Mouse (Mus musculus) CH12.LX (cell line): Measurements from ENCODE around the gene Otx2. TPM values are rescaled to one million over a fixed set of nuclear protein-coding genes. Genes with fewer than 3 reads are reported as not detected.

ENCODE experiments used
- DNase-seq: peaks from one replicate; pipeline ENCODE4 v3.0.0-alpha.2; 2013; ENCODE audit errors: extremely low read depth
- H3K27ac ChIP-seq: 2 replicates; pipeline ENCODE4 v1.5.1; 2012; ENCODE audit warnings: low read depth, mild to moderate bottlenecking, control low read depth, moderate library complexity; ENCODE audit not compliant: insufficient read depth
- H3K27me3 ChIP-seq: replicated peaks from 2 replicates; pipeline ENCODE3; 2012; ENCODE audit warnings: inconsistent platforms
- H3K36me3 ChIP-seq, 2 experiments: replicated peaks in 1 of 2; 2 replicates each; pipeline versions ENCODE3 to v1.6.1; 2012; ENCODE audit warnings: inconsistent platforms in 1 of 2, low read length in 1 of 2, mild to moderate bottlenecking in 1 of 2, mixed read lengths in 1 of 2, moderate library complexity in 1 of 2; ENCODE audit not compliant: control insufficient read depth in 1 of 2, insufficient read depth in 1 of 2
- H3K4me1 ChIP-seq, 2 experiments: 2 replicates each; pipeline ENCODE4 v1.6.1; 2012; ENCODE audit warnings: inconsistent platforms in 1 of 2, moderate library complexity in 1 of 2; ENCODE audit not compliant: insufficient read depth in 2 of 2, control insufficient read depth in 1 of 2
- H3K4me2 ChIP-seq: 2 replicates; pipeline ENCODE4 v1.6.1; 2012; ENCODE audit warnings: low read depth, mild to moderate bottlenecking, control low read depth; ENCODE audit not compliant: poor library complexity, insufficient read depth, severe bottlenecking
- H3K4me3 ChIP-seq, 3 experiments: fragments of 150-350 bp in 1 of 3; sonication (generic) in 1 of 3; replicated peaks in 1 of 3; 2 replicates each; pipeline versions ENCODE3 to v1.5.1; 2011 to 2012; ENCODE audit warnings: low read depth in 2 of 3, low read length in 2 of 3, mild to moderate bottlenecking in 2 of 3, moderate library complexity in 2 of 3, control low read depth in 1 of 3, improper control_type of control experiment in 1 of 3, inconsistent platforms in 1 of 3, mixed read lengths in 1 of 3; ENCODE audit not compliant: poor library complexity in 1 of 3
- H3K79me2 ChIP-seq: replicated peaks from 2 replicates; pipeline ENCODE4 v1.6.1; 2012; ENCODE audit warnings: mild to moderate bottlenecking, moderate library complexity; ENCODE audit not compliant: control insufficient read depth, poor library complexity, insufficient read depth, severe bottlenecking; ENCODE audit errors: extremely low read depth
- H3K9ac ChIP-seq: 2 replicates; pipeline ENCODE4 v1.6.1; 2012; ENCODE audit warnings: low read depth, mild to moderate bottlenecking, control low read depth, moderate library complexity; ENCODE audit not compliant: insufficient read depth
- H3K9me3 ChIP-seq: replicated peaks from 2 replicates; pipeline ENCODE3; 2012; ENCODE audit warnings: low read length, inconsistent platforms, mixed read lengths
- CHD2 ChIP-seq: IDR thresholded peaks from 2 replicates; pipeline ENCODE4 v1.6.1; 2011; ENCODE audit warnings: low read length, improper control_type of control experiment
- CTCF ChIP-seq, 2 experiments: IDR thresholded peaks in 1 of 2; conservative IDR thresholded peaks in 1 of 2; 2 replicates each; pipeline ENCODE4 v1.5.1; 2011 to 2012; ENCODE audit warnings: low read depth in 2 of 2, low read length in 2 of 2, improper control_type of control experiment in 1 of 2, inconsistent platforms in 1 of 2, mild to moderate bottlenecking in 1 of 2, moderate library complexity in 1 of 2
- E2F4 ChIP-seq: IDR thresholded peaks from 2 replicates; pipeline ENCODE4 v1.6.1; 2011; ENCODE audit warnings: low read depth, low read length, improper control_type of control experiment; ENCODE audit not compliant: insufficient replicate concordance
- ELF1 ChIP-seq: IDR thresholded peaks from 2 replicates; pipeline ENCODE4 v1.6.1; 2014; ENCODE audit warnings: low read depth, mild to moderate bottlenecking, inconsistent platforms, low read length, improper control_type of control experiment
- EP300 ChIP-seq: IDR thresholded peaks from 2 replicates; pipeline ENCODE4 v1.6.1; 2011; ENCODE audit warnings: low read length, improper control_type of control experiment
- GABPA ChIP-seq: IDR thresholded peaks from 2 replicates; pipeline ENCODE4 v1.6.1; 2012; ENCODE audit warnings: low read depth, low read length, improper control_type of control experiment, inconsistent platforms; ENCODE audit not compliant: insufficient replicate concordance
- HCFC1 ChIP-seq: IDR thresholded peaks from 2 replicates; pipeline ENCODE4 v1.6.1; 2012; ENCODE audit warnings: low read depth, mild to moderate bottlenecking, inconsistent platforms, low read length, improper control_type of control experiment
- JUN ChIP-seq: IDR thresholded peaks from 2 replicates; pipeline ENCODE4 v1.6.1; 2011; ENCODE audit warnings: low read depth, mild to moderate bottlenecking, low read length, improper control_type of control experiment, moderate library complexity; ENCODE audit not compliant: insufficient read depth
- JUND ChIP-seq: conservative IDR thresholded peaks from 2 replicates; pipeline ENCODE4 v1.6.1; 2011; ENCODE audit warnings: low read depth, low read length, improper control_type of control experiment
- KAT2A ChIP-seq: IDR thresholded peaks from 2 replicates; pipeline ENCODE4 v1.6.1; 2012; ENCODE audit warnings: low read length, improper control_type of control experiment, inconsistent platforms; ENCODE audit not compliant: insufficient replicate concordance
- MAX ChIP-seq: IDR thresholded peaks from 2 replicates; pipeline ENCODE4 v1.6.1; 2011; ENCODE audit warnings: low read length, improper control_type of control experiment
- MAZ ChIP-seq: IDR thresholded peaks from 2 replicates; pipeline ENCODE4 v1.6.1; 2012; ENCODE audit warnings: low read depth, mild to moderate bottlenecking, inconsistent platforms, low read length, improper control_type of control experiment, moderate library complexity
- MEF2A ChIP-seq: IDR thresholded peaks from 2 replicates; pipeline ENCODE4 v1.6.1; 2014; ENCODE audit warnings: low read depth, mild to moderate bottlenecking, inconsistent platforms, low read length, improper control_type of control experiment, borderline replicate concordance
- NELFE ChIP-seq: IDR thresholded peaks from 2 replicates; pipeline ENCODE4 v1.6.1; 2011; ENCODE audit warnings: low read depth, low read length, improper control_type of control experiment
- PAX5 ChIP-seq: IDR thresholded peaks from 2 replicates; pipeline ENCODE4 v1.6.1; 2012; ENCODE audit warnings: low read length, inconsistent platforms, mixed read lengths
- POLR2A ChIP-seq: IDR thresholded peaks from 2 replicates; pipeline ENCODE4 v1.6.1; 2011; ENCODE audit warnings: low read depth, mild to moderate bottlenecking, improper control_type of control experiment, low read length
- POLR2AphosphoS2 ChIP-seq: IDR thresholded peaks from 2 replicates; pipeline ENCODE4 v1.6.1; 2011; ENCODE audit warnings: low read depth, low read length, improper control_type of control experiment
- RAD21 ChIP-seq: IDR thresholded peaks from 2 replicates; pipeline ENCODE4 v1.6.1; 2011; ENCODE audit warnings: low read depth, mild to moderate bottlenecking, low read length, improper control_type of control experiment, moderate library complexity
- SIN3A ChIP-seq: IDR thresholded peaks from 2 replicates; pipeline ENCODE4 v1.6.1; 2012; ENCODE audit warnings: low read length, improper control_type of control experiment, inconsistent platforms
- TBP ChIP-seq: conservative IDR thresholded peaks from 2 replicates; pipeline ENCODE4 v1.6.1; 2011; ENCODE audit warnings: low read depth, low read length, improper control_type of control experiment
- TCF12 ChIP-seq: IDR thresholded peaks from 2 replicates; pipeline ENCODE4 v1.6.1; 2014; ENCODE audit warnings: low read depth, mild to moderate bottlenecking, inconsistent platforms, low read length, improper control_type of control experiment
- USF1 ChIP-seq: IDR thresholded peaks from 2 replicates; pipeline ENCODE4 v1.6.1; 2014; ENCODE audit warnings: low read depth, mild to moderate bottlenecking, inconsistent platforms, low read length, improper control_type of control experiment
- USF2 ChIP-seq: conservative IDR thresholded peaks from 2 replicates; pipeline ENCODE4 v1.6.1; 2011; ENCODE audit warnings: low read depth, low read length, improper control_type of control experiment
- ZC3H11A ChIP-seq: IDR thresholded peaks from 2 replicates; pipeline ENCODE4 v1.6.1; 2012; ENCODE audit warnings: low read depth, mild to moderate bottlenecking, inconsistent platforms, low read length, improper control_type of control experiment
- ZNF384 ChIP-seq: IDR thresholded peaks from 2 replicates; pipeline ENCODE4 v1.6.1; 2012; ENCODE audit warnings: low read depth, low read length, improper control_type of control experiment, inconsistent platforms
- dilution Hi-C: fragments of 300-500 bp; cut with MboI; formaldehyde crosslinking; loops from 2 replicates; pipeline ENCODE4 v1.14.3; 2020; ENCODE audit warnings: low sequenced_read_pairs; ENCODE audit not compliant: extremely low pct_unique_long_range_greater_than_20kb, extremely low pct_ligation_motif_present
- in situ Hi-C: fragments of 300-500 bp; cut with MboI; formaldehyde crosslinking; loops from 3 replicates; pipeline ENCODE4 v1.14.3; 2019; ENCODE audit warnings: low sequenced_read_pairs, low pct_ligation_motif_present, low pct_unique_long_range_greater_than_20kb, mixed read lengths
- polyA plus RNA-seq: library from polyadenylated mRNA; unstranded; fragments of >175 nt; gene quantifications from 2 replicates; pipeline ENCODE4 v1.2.1, GENCODE M21; 2012; ENCODE audit warnings: low read depth; ENCODE audit not compliant: insufficient read length
- total RNA-seq, 2 experiments: library from RNA; depleted of rRNA; stranded (reverse); fragments of 300-350 nt in 1 of 2; fragments of >200 nt in 1 of 2; gene quantifications; 2 replicates each; pipeline ENCODE4 v1.2.3; 2012 to 2014

Otx2 gene
- total and polyA plus RNA-seq, 3 experiments = not detected

DNA sequence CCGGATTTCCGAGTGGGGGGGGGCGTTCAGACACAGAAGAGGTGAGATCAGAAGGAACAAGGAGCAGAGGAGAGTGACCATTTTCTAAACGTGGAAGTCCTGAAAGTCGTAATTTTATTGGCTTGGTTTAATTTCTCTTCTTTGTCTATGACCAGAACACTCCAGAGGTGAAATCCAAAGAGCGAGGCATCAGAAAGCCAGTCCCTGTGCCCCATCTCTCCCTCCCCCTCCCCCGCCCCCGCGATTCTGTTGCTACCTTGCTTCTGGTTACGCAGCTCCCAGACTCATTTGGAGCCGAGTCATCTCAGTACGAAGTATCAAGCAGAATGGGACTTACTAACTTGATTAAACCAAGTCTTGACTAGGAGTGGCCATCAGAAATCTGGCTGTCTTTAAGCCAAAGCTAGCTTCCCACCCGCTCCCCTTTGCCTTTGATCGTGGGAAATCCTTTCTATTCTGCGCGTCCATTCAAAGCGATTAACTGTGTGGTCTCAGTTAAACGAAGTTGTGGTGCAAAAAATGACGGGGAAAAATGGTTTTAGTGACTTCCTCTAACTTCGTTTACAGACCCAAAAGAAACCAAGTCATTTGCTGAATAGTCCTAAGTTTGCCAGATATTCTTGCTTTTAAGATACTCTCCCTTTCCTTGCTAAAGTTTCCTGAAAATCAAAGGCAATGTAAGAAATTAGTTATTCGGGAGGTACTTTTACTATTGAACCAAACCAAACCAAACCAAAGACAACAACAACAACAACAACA lies 17.6 kb downstream of the Otx2 start:
- no peaks in the 10 kb centered on the region; a peak in 1 of 4 replicates for H3K4me1 ChIP-seq
- no peaks in the 10 kb centered on the region for H3K36me3 ChIP-seq
- in situ Hi-C loops = no loop called here
- no peak for DNase-seq
- H3K79me2 ChIP-seq = no peaks in the 10 kb centered on the region
- dilution Hi-C loops = no loop called here
- no peak overlapping the region; the same call in 1 of the 2 replicates for H3K4me2 ChIP-seq
- H3K9me3 ChIP-seq = no peaks in the 10 kb centered on the region
- H3K27me3 ChIP-seq = no peaks in the 10 kb centered on the region
- H3K9ac ChIP-seq = no peak overlapping the region
- TF ChIP-seq TBP (no peak), GABPA (no peak), E2F4 (no peak), MAZ (no peak), POLR2A (no peak), ZC3H11A (no peak), CTCF (conservative IDR thresholded peaks at IDR 0.05 in 1 of 2, IDR thresholded peaks at IDR 0.05 in 1 of 2; ENCODE audit: low read depth in 2 of 2, low read length in 2 of 2) (no peak), TCF12 (no peak), ELF1 (no peak), POLR2AphosphoS2 (no peak), NELFE (no peak), JUND (no peak), ZNF384 (no peak), CHD2 (no peak), PAX5 (no peak), MEF2A (no peak), USF1 (no peak), SIN3A (no peak)
- no peak overlapping the region for H3K27ac ChIP-seq
- H3K4me3 ChIP-seq = no peak overlapping the region

DNA sequence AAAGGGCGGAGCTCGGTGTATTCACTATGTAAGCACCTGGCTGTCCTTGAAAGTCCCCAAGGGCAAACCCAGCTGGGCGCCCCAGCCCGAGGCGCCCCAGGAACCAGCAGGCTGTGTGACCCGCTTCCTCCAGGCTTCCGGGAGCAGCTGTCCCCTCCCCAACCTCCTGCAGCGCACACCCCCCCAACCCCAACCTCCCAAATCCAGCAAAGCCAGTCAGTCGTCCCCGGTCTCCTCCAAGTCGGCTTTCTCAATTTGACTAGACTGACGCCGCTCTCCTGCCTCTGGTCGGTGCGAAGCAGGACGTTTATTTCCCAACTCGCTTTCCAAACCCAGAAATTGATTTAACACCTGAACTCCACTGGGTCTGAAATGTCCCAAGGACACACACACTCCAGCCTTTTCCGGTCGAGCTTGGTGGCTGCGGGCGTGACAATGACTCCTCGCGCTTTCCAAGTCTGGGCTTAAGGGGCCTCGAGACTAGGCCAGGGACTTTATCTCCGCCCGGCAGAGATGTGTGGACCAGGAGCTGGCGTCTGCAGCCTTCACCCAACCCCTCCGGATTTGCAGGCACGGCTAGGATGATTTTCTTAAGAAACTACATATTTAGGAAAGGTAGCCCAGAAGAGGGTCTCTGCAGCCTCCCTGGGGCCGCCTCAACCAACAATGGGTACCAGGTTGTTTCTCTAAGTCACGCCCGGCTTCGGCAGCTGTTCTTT lies 18.4 kb downstream of the Otx2 start:
- Histone ChIP-seq H3K4me3 (no peak overlapping the region), H3K4me1 (no peaks in the 10 kb centered on the region; a peak in 1 of 4 replicates), H3K9ac (no peak overlapping the region), H3K9me3 (no peaks in the 10 kb centered on the region), H3K4me2 (no peak overlapping the region; the same call in 1 of the 2 replicates), H3K79me2 (no peaks in the 10 kb centered on the region), H3K27ac (no peak overlapping the region), H3K36me3 (no peaks in the 10 kb centered on the region), H3K27me3 (no peaks in the 10 kb centered on the region)
- no peak for TF ChIP-seq EP300
- TF ChIP-seq USF1 = no peak
- no peak for TF ChIP-seq JUN
- no peak for TF ChIP-seq HCFC1
- TF ChIP-seq RAD21 = no peak
- TF ChIP-seq NELFE = no peak
- TF ChIP-seq MAX = no peak
- TF ChIP-seq KAT2A = no peak
- no peak for TF ChIP-seq USF2
- in situ Hi-C loops (no loop called here), dilution Hi-C loops (no loop called here)
- no peak for DNase-seq
